Mouse (Mus musculus) lung, adult 2 months (tissue): ENCODE measurements around the gene Pde6h.

ENCODE experiments used
- CTCF ChIP-seq: fragments of 200-500 bp; IDR thresholded peaks from 2 replicates; pipeline ENCODE4 v1.5.1; 2011; ENCODE audit warnings: mild to moderate bottlenecking, low read length, control low read depth; ENCODE audit not compliant: insufficient read depth
- POLR2A ChIP-seq: fragments of 200-500 bp; IDR thresholded peaks from 2 replicates; pipeline ENCODE4 v1.6.1; 2011; ENCODE audit warnings: low read depth, mild to moderate bottlenecking, control low read depth, low read length, borderline replicate concordance; ENCODE audit errors: extremely low read depth

DNA sequence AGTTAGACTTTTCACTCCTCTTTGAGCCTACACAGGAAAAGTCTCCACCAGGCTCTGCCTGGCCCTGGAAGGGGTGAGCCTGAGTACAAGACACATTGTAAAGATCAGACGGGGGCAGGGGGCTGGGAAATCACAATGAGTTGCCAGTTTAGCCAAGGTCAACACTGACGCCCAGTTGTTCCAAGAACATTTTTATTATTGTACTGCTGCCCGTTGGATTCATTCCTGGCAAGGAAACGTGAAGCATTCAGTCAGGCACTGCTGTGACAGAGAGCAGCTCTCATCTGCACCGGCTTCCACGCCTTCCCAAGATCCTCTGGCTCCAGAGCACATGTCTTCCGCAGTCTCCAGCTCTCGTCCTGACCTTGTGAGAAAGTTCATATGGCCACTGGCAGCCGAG is 35.8 kb upstream of the Pde6h start:
- TF ChIP-seq CTCF = no peak
- TF ChIP-seq POLR2A = no peak
